ENCODE assay signal across 27 mouse cellular contexts in the genomic region with DNA sequence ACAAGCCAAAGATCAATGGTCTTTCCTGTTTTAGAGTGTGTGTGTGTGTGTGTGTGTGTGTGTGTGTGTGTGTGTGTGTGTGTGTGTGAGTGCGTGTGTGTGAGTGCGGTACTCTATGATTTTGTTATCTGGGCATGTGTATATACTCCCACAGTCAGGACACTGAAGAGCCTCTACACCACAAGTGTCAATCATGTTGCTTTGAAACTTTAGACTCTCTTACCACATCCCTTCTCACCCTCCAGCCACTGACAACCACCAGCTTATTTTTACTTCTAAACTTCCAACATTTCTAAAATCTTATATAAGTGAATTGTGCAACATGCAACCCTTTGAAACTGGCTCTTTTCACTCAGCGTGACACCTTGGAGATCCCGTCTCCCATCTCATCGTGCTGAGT.
"Had no signal": no experiment of that assay in that cellular context is flagged by ENCODE, and none has a peak within 500 bp of the region (broad histone marks: within the 10 kb centered on the region; RNA-seq: fewer than 3 reads in every experiment).

No protein-coding gene starts in this region.

- ATAC-seq: forebrain, embryonic 13.5 days; forebrain, embryonic 14.5 days; forebrain, embryonic 15.5 days; forebrain, embryonic 16.5 days; forebrain, postnatal 0 days had no signal

- H3K4me2 ChIP-seq: embryonic facial prominence, embryonic 12.5 days; embryonic facial prominence, embryonic 13.5 days; embryonic facial prominence, embryonic 15.5 days; forebrain, embryonic 12.5 days; forebrain, embryonic 13.5 days; forebrain, embryonic 15.5 days had no signal

- DNase-seq: cerebellum, adult 18-20 months; cerebellum, adult 2 months; cerebellum, adult 8-10 months; cerebellum, adult 9-10 months; cerebellum, adult 9-11 months; cerebellum, postnatal 14 days; cerebellum, postnatal 25 days; cerebellum, postnatal 36 days; embryo, embryonic 11 days; forebrain, postnatal 0 days; gastrocnemius, adult 2 months; gastrocnemius, postnatal 10 days; gastrocnemius, postnatal 25 days; gastrocnemius, postnatal 36 days; heart, adult 18-20 months; heart, adult 2 months had no signal

- H3K4me3 ChIP-seq: embryonic facial prominence, embryonic 10.5 days; embryonic facial prominence, embryonic 12.5 days; embryonic facial prominence, embryonic 13.5 days; embryonic facial prominence, embryonic 15.5 days; erythroblast, embryonic 14.5 days; forebrain, embryonic 10.5 days; forebrain, embryonic 12.5 days; forebrain, embryonic 13.5 days; forebrain, embryonic 15.5 days; gastrocnemius, adult 2 months; heart, adult 2 months had no signal

- H3K27me3 ChIP-seq: embryonic facial prominence, embryonic 12.5 days; embryonic facial prominence, embryonic 13.5 days; embryonic facial prominence, embryonic 15.5 days; forebrain, embryonic 12.5 days; forebrain, embryonic 13.5 days; forebrain, embryonic 15.5 days had no signal

- H3K36me3 ChIP-seq: embryonic facial prominence, embryonic 10.5 days; embryonic facial prominence, embryonic 12.5 days; embryonic facial prominence, embryonic 13.5 days; embryonic facial prominence, embryonic 15.5 days; forebrain, embryonic 10.5 days; forebrain, embryonic 12.5 days; forebrain, embryonic 15.5 days had no signal
